Mouse (Mus musculus): Measurements from ENCODE around the gene Gca. TPM values are rescaled to one million over a fixed set of nuclear protein-coding genes. Genes with fewer than 3 reads are reported as not detected.

The Gca gene
- polyA plus RNA-seq, 1 experiment from 2014 or later, result 3.1 TPM

DNA sequence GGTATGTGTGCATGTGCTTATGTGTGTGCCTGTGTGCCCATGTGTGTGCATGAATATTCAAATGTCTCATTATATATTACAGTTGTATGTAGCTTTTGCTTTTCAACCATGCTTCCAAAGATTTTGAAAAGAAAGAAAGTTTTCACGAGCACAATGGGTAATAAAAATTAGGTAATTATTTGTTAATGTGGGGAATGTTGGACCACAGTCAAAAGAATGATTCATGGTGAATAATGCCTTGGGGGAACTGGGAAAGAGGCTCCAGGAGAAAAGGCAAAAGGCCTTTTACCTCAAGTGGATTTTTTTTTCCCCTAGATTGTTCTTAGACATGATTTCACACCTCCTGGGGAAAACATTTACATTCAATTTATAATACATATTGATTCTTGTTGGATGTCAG, 61.9 kb downstream of the Gca start:
- WGBS, result 52% methylated on average over 1 of the region's 1 CpGs
- Histone ChIP-seq H3K27ac (ENCODE audit: low read depth, low read length) (no peak overlapping the region), H3K9ac (ENCODE audit: low read depth, low read length) (no peak overlapping the region), H3K4me1 (replicated peaks; ENCODE audit: control insufficient read depth, insufficient read depth, low read length) (no peaks in the 10 kb centered on the region), H3K4me2 (no peak overlapping the region), H3K27me3 (replicated peaks; ENCODE audit: control insufficient read depth, insufficient read depth, low read length) (no peaks in the 10 kb centered on the region), H3K36me3 (ENCODE audit: control insufficient read depth, insufficient read depth, low read length) (no peaks in the 10 kb centered on the region), H3K9me3 (ENCODE audit: control insufficient read depth, low read length) (no peaks in the 10 kb centered on the region), H3K4me3 (ENCODE audit: low read depth, low read length) (no peak overlapping the region)
- ATAC-seq (replicated peaks; ENCODE audit: low FRiP score) (no peak), DNase-seq (ENCODE audit: low spot score) (no peak)

DNA sequence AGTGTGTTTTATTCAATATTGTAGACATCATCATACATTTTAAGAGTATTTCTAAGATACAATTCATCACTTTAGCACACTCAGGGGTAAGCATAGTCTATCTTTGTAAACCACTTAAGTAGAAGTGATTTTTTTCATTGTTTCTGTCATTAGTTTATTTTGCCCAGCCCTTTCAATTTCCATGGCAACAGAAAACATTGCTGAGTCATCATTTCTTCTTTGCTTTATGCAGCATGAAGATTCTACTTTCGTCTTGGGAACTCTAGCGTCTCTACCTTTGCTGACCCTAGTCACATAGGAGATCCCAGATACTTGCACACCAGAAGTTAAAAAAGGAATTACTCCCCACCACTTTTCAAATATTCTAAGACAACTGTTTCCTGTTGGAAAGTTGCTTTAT, 63.6 kb downstream of the Gca start:
- no peak for DNase-seq (ENCODE audit: low spot score)
- no peaks in the 10 kb centered on the region for H3K36me3 ChIP-seq (ENCODE audit: control insufficient read depth, insufficient read depth, low read length)
- no peaks in the 10 kb centered on the region for H3K27me3 ChIP-seq (replicated peaks; ENCODE audit: control insufficient read depth, insufficient read depth, low read length)
- no peak overlapping the region for H3K9ac ChIP-seq (ENCODE audit: low read depth, low read length)
- 88% methylated on average over 2 of the region's 2 CpGs for WGBS
- no peaks in the 10 kb centered on the region for H3K9me3 ChIP-seq (ENCODE audit: control insufficient read depth, low read length)
- H3K27ac ChIP-seq (ENCODE audit: low read depth, low read length), result no peak overlapping the region
- no peak for ATAC-seq (replicated peaks; ENCODE audit: low FRiP score)
- no peak overlapping the region for H3K4me2 ChIP-seq
- no peaks in the 10 kb centered on the region for H3K4me1 ChIP-seq (replicated peaks; ENCODE audit: control insufficient read depth, insufficient read depth, low read length)
- H3K4me3 ChIP-seq (ENCODE audit: low read depth, low read length), result no peak overlapping the region

DNA sequence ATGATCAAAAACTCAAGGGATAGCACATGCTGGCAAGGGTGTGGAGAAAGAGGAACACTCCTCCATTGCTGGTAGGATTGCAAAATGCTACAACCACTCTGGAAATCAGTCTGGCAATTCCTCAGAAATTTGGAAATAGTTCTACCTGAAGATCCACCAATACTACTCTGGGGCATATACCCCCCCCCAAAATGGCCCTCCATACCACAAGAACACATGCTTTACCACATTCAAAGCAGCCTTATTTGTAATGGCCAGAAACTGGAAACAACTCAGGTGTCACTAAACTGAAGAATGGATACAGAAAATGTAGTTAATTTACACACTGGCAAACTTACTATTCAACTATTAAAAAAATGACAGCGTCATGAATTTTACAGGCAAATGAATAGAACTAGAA, 66.6 kb downstream of the Gca start:
- no peak overlapping the region for H3K9ac ChIP-seq (ENCODE audit: low read depth, low read length)
- H3K36me3 ChIP-seq (ENCODE audit: control insufficient read depth, insufficient read depth, low read length), result no peaks in the 10 kb centered on the region
- H3K27me3 ChIP-seq (replicated peaks; ENCODE audit: control insufficient read depth, insufficient read depth, low read length), result no peaks in the 10 kb centered on the region
- H3K4me2 ChIP-seq, result no peak overlapping the region
- no peaks in the 10 kb centered on the region for H3K9me3 ChIP-seq (ENCODE audit: control insufficient read depth, low read length)
- ATAC-seq (replicated peaks; ENCODE audit: low FRiP score), result no peak
- WGBS, result 57% methylated on average over 1 of the region's 1 CpGs
- DNase-seq (ENCODE audit: low spot score), result no peak
- no peaks in the 10 kb centered on the region for H3K4me1 ChIP-seq (replicated peaks; ENCODE audit: control insufficient read depth, insufficient read depth, low read length)
- H3K27ac ChIP-seq (ENCODE audit: low read depth, low read length), result no peak overlapping the region
- no peak overlapping the region for H3K4me3 ChIP-seq (ENCODE audit: low read depth, low read length)

DNA sequence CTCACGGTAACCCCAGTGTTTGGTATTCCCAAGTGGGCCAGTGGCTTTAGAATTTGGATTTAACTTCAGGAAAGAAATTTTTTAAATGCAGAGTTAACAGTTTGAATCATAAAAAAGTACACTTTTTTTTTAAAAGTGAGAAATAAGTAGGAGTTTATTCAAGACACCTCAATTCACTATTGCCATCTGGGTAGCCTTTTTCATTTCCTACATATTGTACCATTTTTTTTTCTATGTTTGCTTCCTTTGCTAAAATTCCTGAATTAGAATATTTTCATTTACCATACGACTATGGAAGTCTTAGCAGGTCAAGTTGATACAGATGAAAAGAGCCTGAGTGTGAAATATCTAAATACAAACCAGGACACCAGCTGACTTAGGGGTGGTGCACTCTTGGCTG, 79.0 kb downstream of the Gca start:
- no peak overlapping the region for H3K4me3 ChIP-seq (ENCODE audit: low read depth, low read length)
- no peak overlapping the region for H3K27ac ChIP-seq (ENCODE audit: low read depth, low read length)
- no peaks in the 10 kb centered on the region for H3K36me3 ChIP-seq (ENCODE audit: control insufficient read depth, insufficient read depth, low read length)
- H3K27me3 ChIP-seq (replicated peaks; ENCODE audit: control insufficient read depth, insufficient read depth, low read length), result no peaks in the 10 kb centered on the region
- no peak for DNase-seq (ENCODE audit: low spot score)
- 71% methylated on average over 2 of the region's 2 CpGs for WGBS
- no peak for ATAC-seq (replicated peaks; ENCODE audit: low FRiP score)
- no peak overlapping the region for H3K9ac ChIP-seq (ENCODE audit: low read depth, low read length)
- no peak overlapping the region for H3K4me2 ChIP-seq
- no peaks in the 10 kb centered on the region for H3K4me1 ChIP-seq (replicated peaks; ENCODE audit: control insufficient read depth, insufficient read depth, low read length)
- no peaks in the 10 kb centered on the region for H3K9me3 ChIP-seq (ENCODE audit: control insufficient read depth, low read length)

Other genes with a start within 250 kb of the Gca start
- 6.3 and 10.9 TPM in 2 replicates for gene Gcg, start 180.6 kb upstream of the Gca start, polyA plus RNA-seq (2014; fragmentation: Nextera tagmentation; extraction: Ambion mirVana)
- gene Fap, start 90.2 kb upstream of the Gca start, polyA plus RNA-seq (2014; fragmentation: Nextera tagmentation; extraction: Ambion mirVana), result 1.0 and 1.1 TPM in 2 replicates
- gene Ifih1, start 18.0 kb upstream of the Gca start, polyA plus RNA-seq (2014; fragmentation: Nextera tagmentation; extraction: Ambion mirVana), result 2.9 and 3.9 TPM in 2 replicates